Mouse (Mus musculus): ENCODE data around the gene Exosc10. TPM values are rescaled to one million over a fixed set of nuclear protein-coding genes. Genes with fewer than 3 reads are reported as not detected.
A peak's percentile ranks its signal among the peaks of the same experiment; 100 is the strongest.

The Exosc10 gene
- polyA plus RNA-seq, 1 experiment: 37.0 TPM

DNA sequence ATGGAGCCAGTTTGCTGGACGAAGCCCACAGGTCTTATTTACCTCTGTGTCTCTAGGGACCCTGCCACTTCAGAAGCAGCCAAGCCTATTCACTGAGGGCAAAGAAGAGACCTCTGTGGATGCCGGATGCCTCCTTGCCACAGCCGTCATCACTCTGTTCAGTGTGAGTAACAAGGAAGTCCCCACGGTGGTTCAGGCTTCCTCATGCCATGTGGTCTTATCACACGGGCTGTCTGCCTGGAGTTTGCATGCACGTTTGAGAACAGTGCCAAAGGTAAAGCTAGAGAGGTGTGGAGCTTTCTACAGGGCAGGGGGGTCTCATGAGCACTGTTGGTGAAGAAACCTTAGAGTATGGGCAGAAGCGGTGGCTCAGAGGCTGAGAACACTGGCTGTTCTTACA, 15.0 kb downstream of the Exosc10 start:
- Histone ChIP-seq H3K4me2 (ENCODE audit: low read depth) (no peak overlapping the region), H3K4me3 (no peak overlapping the region), H3ac (ENCODE audit: control insufficient read depth, insufficient read length) (no peak overlapping the region), H3K27me3 (ENCODE audit: control insufficient read depth, insufficient read depth, insufficient read length) (no peaks in the 10 kb centered on the region), H3K79me2 (ENCODE audit: control insufficient read depth, insufficient read depth) (no peaks in the 10 kb centered on the region), H3K36me3 (ENCODE audit: control insufficient read depth, insufficient read depth) (peaks cover 25% of the 10 kb centered on the region)
- TF ChIP-seq MYOG (IDR thresholded peaks at IDR 0.05; ENCODE audit: control insufficient read depth in 1 of 3, insufficient read depth in 1 of 3, insufficient read length in 2 of 3, low read depth in 2 of 3) (no peak), TCF12 (IDR thresholded peaks at IDR 0.05; ENCODE audit: insufficient read depth, poor library complexity, severe bottlenecking) (no peak), SRF (IDR thresholded peaks at IDR 0.05; ENCODE audit: control insufficient read depth, insufficient read length, low read depth) (no peak), TCF3 (IDR thresholded peaks at IDR 0.05; ENCODE audit: insufficient read length, low read depth) (no peak), MYOD1 (IDR thresholded peaks at IDR 0.05; ENCODE audit: control insufficient read depth in 1 of 3, insufficient read length in 2 of 3, low read depth in 2 of 3) (no peak), REST (IDR thresholded peaks at IDR 0.05; ENCODE audit: insufficient read depth, insufficient read length) (no peak), CEBPB (IDR thresholded peaks at IDR 0.05; ENCODE audit: insufficient read depth, poor library complexity, severe bottlenecking) (no peak), POLR2AphosphoS2 (IDR thresholded peaks at IDR 0.05; ENCODE audit: insufficient read length, low read depth) (no peak), USF1 (IDR thresholded peaks at IDR 0.05; ENCODE audit: low read depth) (no peak), POLR2A (IDR thresholded peaks at IDR 0.05; ENCODE audit: insufficient read length, low read depth) (no peak), E2F4 (IDR thresholded peaks at IDR 0.05; ENCODE audit: insufficient read depth) (no peak), MAX (IDR thresholded peaks at IDR 0.05; ENCODE audit: low read depth) (no peak)

DNA sequence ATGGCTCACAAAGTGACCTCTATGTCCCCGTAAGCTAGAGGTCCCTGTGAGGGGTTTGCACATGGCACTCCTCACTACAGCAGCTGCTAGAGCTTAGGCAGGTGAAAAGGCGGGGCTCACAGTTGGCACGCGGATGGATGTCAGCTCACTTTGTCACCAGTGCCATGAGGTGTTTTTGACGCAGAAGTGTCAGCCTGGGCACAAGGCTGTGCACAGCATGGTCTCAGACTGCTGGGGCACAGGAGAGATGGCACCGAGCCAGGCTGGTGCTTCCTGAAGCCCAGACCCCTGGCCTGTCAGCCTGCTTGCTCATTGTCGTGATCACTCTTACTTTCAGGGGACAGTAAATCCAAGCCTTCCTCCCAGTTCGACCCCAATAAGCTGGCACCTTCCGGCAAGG, 22.5 kb downstream of the Exosc10 start:
- H3K27me3 ChIP-seq (ENCODE audit: control insufficient read depth, insufficient read depth, insufficient read length): no peaks in the 10 kb centered on the region
- H3K79me2 ChIP-seq (ENCODE audit: control insufficient read depth, insufficient read depth): no peaks in the 10 kb centered on the region
- H3K4me3 ChIP-seq: no peak overlapping the region
- H3ac ChIP-seq (ENCODE audit: control insufficient read depth, insufficient read length): no peak overlapping the region
- H3K4me2 ChIP-seq (ENCODE audit: low read depth): no peak overlapping the region
- peaks cover 8% of the 10 kb centered on the region for H3K36me3 ChIP-seq (ENCODE audit: control insufficient read depth, insufficient read depth)
- TF ChIP-seq REST (IDR thresholded peaks at IDR 0.05; ENCODE audit: insufficient read depth, insufficient read length) (no peak), SRF (IDR thresholded peaks at IDR 0.05; ENCODE audit: control insufficient read depth, insufficient read length, low read depth) (no peak), CEBPB (IDR thresholded peaks at IDR 0.05; ENCODE audit: insufficient read depth, poor library complexity, severe bottlenecking) (no peak), E2F4 (IDR thresholded peaks at IDR 0.05; ENCODE audit: insufficient read depth) (no peak), MYOG (IDR thresholded peaks at IDR 0.05; ENCODE audit: control insufficient read depth in 1 of 3, insufficient read depth in 1 of 3, insufficient read length in 2 of 3, low read depth in 2 of 3) (peak in 2 of 3 experiments; percentile 36 to 75), MYOD1 (IDR thresholded peaks at IDR 0.05; ENCODE audit: control insufficient read depth in 1 of 3, insufficient read length in 2 of 3, low read depth in 2 of 3) (peak in 1 of 3 experiments; percentile 65), MAX (IDR thresholded peaks at IDR 0.05; ENCODE audit: low read depth) (no peak)

DNA sequence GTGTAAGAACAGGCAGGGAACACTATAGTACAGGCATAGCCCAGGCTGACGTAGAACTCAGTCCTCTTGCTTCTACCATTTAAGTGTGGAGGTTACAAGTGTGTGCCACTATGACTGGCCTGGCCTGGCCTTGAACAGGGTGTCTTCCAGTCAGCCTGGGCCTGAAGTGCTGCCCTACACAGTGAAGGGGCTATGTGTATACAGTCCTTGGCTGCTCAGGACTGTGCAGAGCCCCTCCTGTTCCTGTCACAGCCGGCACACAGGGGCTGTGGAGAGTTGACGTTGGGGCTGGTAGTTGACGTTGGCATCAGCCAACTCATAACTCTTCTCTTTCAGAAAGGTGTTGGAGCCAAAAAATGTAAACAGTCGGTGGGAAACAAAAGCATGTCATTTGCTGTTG, 23.2 kb downstream of the Exosc10 start:
- Histone ChIP-seq H3K4me3 (no peak overlapping the region), H3K36me3 (ENCODE audit: control insufficient read depth, insufficient read depth) (peaks cover 6% of the 10 kb centered on the region), H3ac (ENCODE audit: control insufficient read depth, insufficient read length) (no peak overlapping the region), H3K4me2 (ENCODE audit: low read depth) (no peak overlapping the region), H3K79me2 (ENCODE audit: control insufficient read depth, insufficient read depth) (no peaks in the 10 kb centered on the region), H3K27me3 (ENCODE audit: control insufficient read depth, insufficient read depth, insufficient read length) (no peaks in the 10 kb centered on the region)
- no peak for TF ChIP-seq MYOG (IDR thresholded peaks at IDR 0.05; ENCODE audit: control insufficient read depth in 1 of 3, insufficient read depth in 1 of 3, insufficient read length in 2 of 3, low read depth in 2 of 3)
- no peak for TF ChIP-seq CEBPB (IDR thresholded peaks at IDR 0.05; ENCODE audit: insufficient read depth, poor library complexity, severe bottlenecking)
- no peak for TF ChIP-seq REST (IDR thresholded peaks at IDR 0.05; ENCODE audit: insufficient read depth, insufficient read length)
- TF ChIP-seq E2F4 (IDR thresholded peaks at IDR 0.05; ENCODE audit: insufficient read depth): no peak
- no peak for TF ChIP-seq TCF3 (IDR thresholded peaks at IDR 0.05; ENCODE audit: insufficient read length, low read depth)
- no peak for TF ChIP-seq SRF (IDR thresholded peaks at IDR 0.05; ENCODE audit: control insufficient read depth, insufficient read length, low read depth)
- no peak for TF ChIP-seq MAX (IDR thresholded peaks at IDR 0.05; ENCODE audit: low read depth)
- no peak for TF ChIP-seq POLR2A (IDR thresholded peaks at IDR 0.05; ENCODE audit: insufficient read length, low read depth)
- no peak for TF ChIP-seq MYOD1 (IDR thresholded peaks at IDR 0.05; ENCODE audit: control insufficient read depth in 1 of 3, insufficient read length in 2 of 3, low read depth in 2 of 3)
- TF ChIP-seq USF1 (IDR thresholded peaks at IDR 0.05; ENCODE audit: low read depth): no peak
- TF ChIP-seq TCF12 (IDR thresholded peaks at IDR 0.05; ENCODE audit: insufficient read depth, poor library complexity, severe bottlenecking): no peak
- TF ChIP-seq POLR2AphosphoS2 (IDR thresholded peaks at IDR 0.05; ENCODE audit: insufficient read length, low read depth): no peak

DNA sequence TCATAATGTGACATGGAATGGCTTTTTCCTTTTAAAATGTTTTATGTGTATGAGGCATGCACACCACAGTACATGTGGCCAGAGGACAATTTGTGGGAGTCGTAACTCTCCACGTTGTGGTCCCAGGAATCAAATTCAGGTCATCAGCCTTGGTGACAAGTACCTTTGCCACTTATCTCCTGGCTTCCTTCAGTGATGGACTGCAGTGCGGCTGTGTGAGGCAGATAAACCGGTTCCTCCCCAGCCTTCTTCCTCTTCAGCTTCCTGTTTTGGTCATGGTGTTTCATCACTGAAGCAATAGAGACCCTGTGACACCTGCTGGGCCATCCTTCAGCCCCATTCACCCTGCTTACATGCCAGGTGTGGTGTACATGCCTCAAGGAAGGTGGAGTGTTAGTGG, 25.0 kb downstream of the Exosc10 start:
- Histone ChIP-seq H3K79me2 (ENCODE audit: control insufficient read depth, insufficient read depth) (no peaks in the 10 kb centered on the region), H3K4me3 (no peak overlapping the region), H3K36me3 (ENCODE audit: control insufficient read depth, insufficient read depth) (peaks cover 6% of the 10 kb centered on the region), H3K4me2 (ENCODE audit: low read depth) (no peak overlapping the region), H3ac (ENCODE audit: control insufficient read depth, insufficient read length) (no peak overlapping the region), H3K27me3 (ENCODE audit: control insufficient read depth, insufficient read depth, insufficient read length) (no peaks in the 10 kb centered on the region)
- TF ChIP-seq POLR2AphosphoS2 (IDR thresholded peaks at IDR 0.05; ENCODE audit: insufficient read length, low read depth): no peak
- TF ChIP-seq CEBPB (IDR thresholded peaks at IDR 0.05; ENCODE audit: insufficient read depth, poor library complexity, severe bottlenecking): no peak
- TF ChIP-seq TCF12 (IDR thresholded peaks at IDR 0.05; ENCODE audit: insufficient read depth, poor library complexity, severe bottlenecking): no peak
- TF ChIP-seq E2F4 (IDR thresholded peaks at IDR 0.05; ENCODE audit: insufficient read depth): no peak
- no peak for TF ChIP-seq MYOG (IDR thresholded peaks at IDR 0.05; ENCODE audit: control insufficient read depth in 1 of 3, insufficient read depth in 1 of 3, insufficient read length in 2 of 3, low read depth in 2 of 3)
- TF ChIP-seq REST (IDR thresholded peaks at IDR 0.05; ENCODE audit: insufficient read depth, insufficient read length): no peak
- TF ChIP-seq MAX (IDR thresholded peaks at IDR 0.05; ENCODE audit: low read depth): no peak
- no peak for TF ChIP-seq TCF3 (IDR thresholded peaks at IDR 0.05; ENCODE audit: insufficient read length, low read depth)
- TF ChIP-seq POLR2A (IDR thresholded peaks at IDR 0.05; ENCODE audit: insufficient read length, low read depth): no peak

DNA sequence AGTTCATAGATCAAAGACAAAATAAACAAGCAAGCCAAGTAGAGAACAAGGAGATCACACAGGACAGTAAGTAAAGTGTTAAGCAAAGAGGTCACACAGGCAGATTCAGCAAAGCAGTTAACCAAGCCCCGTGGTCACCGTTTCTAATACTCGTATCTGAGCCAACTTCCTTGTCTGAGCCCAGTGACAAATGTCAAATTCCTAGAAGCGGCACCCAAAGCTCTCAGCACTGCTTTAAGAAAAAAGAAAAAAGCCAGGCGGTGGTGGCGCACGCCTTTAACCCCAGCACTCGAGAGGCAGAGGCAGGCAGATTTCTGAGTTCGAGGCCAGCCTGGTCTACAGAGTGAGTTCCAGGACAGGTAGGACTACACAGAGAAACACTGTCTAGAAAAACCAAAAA, 28.4 kb downstream of the Exosc10 start:
- Histone ChIP-seq H3K4me3 (no peak overlapping the region), H3K79me2 (ENCODE audit: control insufficient read depth, insufficient read depth) (no peaks in the 10 kb centered on the region)

More for the DNA sequence above, 28.4 kb downstream of the Exosc10 start:
- no peak overlapping the region for H3ac ChIP-seq (ENCODE audit: control insufficient read depth, insufficient read length)
- no peaks in the 10 kb centered on the region for H3K27me3 ChIP-seq (ENCODE audit: control insufficient read depth, insufficient read depth, insufficient read length)
- H3K4me2 ChIP-seq (ENCODE audit: low read depth): no peak overlapping the region
- H3K36me3 ChIP-seq (ENCODE audit: control insufficient read depth, insufficient read depth): no peaks in the 10 kb centered on the region
- no peak for TF ChIP-seq SRF (IDR thresholded peaks at IDR 0.05; ENCODE audit: control insufficient read depth, insufficient read length, low read depth)
- TF ChIP-seq TCF3 (IDR thresholded peaks at IDR 0.05; ENCODE audit: insufficient read length, low read depth): no peak
- TF ChIP-seq POLR2AphosphoS2 (IDR thresholded peaks at IDR 0.05; ENCODE audit: insufficient read length, low read depth): no peak
- no peak for TF ChIP-seq MYOG (IDR thresholded peaks at IDR 0.05; ENCODE audit: control insufficient read depth in 1 of 3, insufficient read depth in 1 of 3, insufficient read length in 2 of 3, low read depth in 2 of 3)
- no peak for TF ChIP-seq REST (IDR thresholded peaks at IDR 0.05; ENCODE audit: insufficient read depth, insufficient read length)
- no peak for TF ChIP-seq MYOD1 (IDR thresholded peaks at IDR 0.05; ENCODE audit: control insufficient read depth in 1 of 3, insufficient read length in 2 of 3, low read depth in 2 of 3)
- no peak for TF ChIP-seq MAX (IDR thresholded peaks at IDR 0.05; ENCODE audit: low read depth)
- TF ChIP-seq USF1 (IDR thresholded peaks at IDR 0.05; ENCODE audit: low read depth): no peak

All from myocyte (in vitro differentiated cells).